In genomic region chr9:47467815-47468214, GRCm38 (mm10) we compare ENCODE assay signal across 24 mouse cellular contexts.
DNase-seq lines count a peak whose midpoint lies in the region; ATAC-seq lines count a peak whose summit lies in the region.
"Had no signal": no experiment of that assay in that cellular context is flagged by ENCODE, and none has a peak within 500 bp of the region (broad histone marks: within the 10 kb centered on the region; RNA-seq: fewer than 3 reads in every experiment).

No protein-coding gene starts in this region.

- ATAC-seq in hindbrain, embryonic 15.5 days (ENCODE audit: low FRiP score, low read depth) = 0 out of 2 replicates have a peak, but pooled peaks have one; percentile 51
- ATAC-seq in neural tube, embryonic 14.5 days (ENCODE audit: low read depth) = no peak; the same call in 1 of the 2 replicates
- ATAC-seq in monocyte, adult 5-6 weeks (replicated peaks; ENCODE audit: insufficient number of reproducible peaks, low FRiP score, low TSS enrichment, poor library complexity, severe bottlenecking) = no peak
- ATAC-seq: activated CD4-positive, CD25-positive, alpha-beta regulatory T cell, adult 4 months; forebrain, embryonic 13.5 days; liver, postnatal 0 days; midbrain, embryonic 16.5 days had no signal

- peak; percentile 55 for DNase-seq in heart, adult 11 months
- DNase-seq in heart, adult 18-20 months = no peak
- DNase-seq in kidney, postnatal 4 days = peak; percentile 15 to 22
- DNase-seq in kidney, postnatal 25 days = no peak
- DNase-seq in urinary bladder, adult 18-20 months (ENCODE audit: low spot score in 2 of 2) = no peak
- DNase-seq: adrenal gland, postnatal 10 days; cerebellum, adult 9-11 months; gastrocnemius, postnatal 14 days; kidney, postnatal 10 days; layer of hippocampus, adult 9-11 months; left cerebral cortex, postnatal 4 days; liver, postnatal 0 days; lung, postnatal 10 days; right cerebral cortex, postnatal 25 days; thymus, postnatal 36 days had no signal

- H3K9me3 ChIP-seq in hindbrain, embryonic 15.5 days = no peaks in the 10 kb centered on the region
- H3K9me3 ChIP-seq in neural tube, embryonic 14.5 days (ENCODE audit: control insufficient read depth, low read length) = no peaks in the 10 kb centered on the region
- H3K9me3 ChIP-seq: embryonic facial prominence, embryonic 10.5 days; forebrain, embryonic 13.5 days had no signal

- H3K36me3 ChIP-seq in hindbrain, embryonic 15.5 days = no peaks in the 10 kb centered on the region
- H3K36me3 ChIP-seq in neural tube, embryonic 14.5 days (ENCODE audit: control insufficient read depth, insufficient read depth, low read length) = no peaks in the 10 kb centered on the region
- H3K36me3 ChIP-seq: embryonic facial prominence, embryonic 10.5 days; G1E had no signal

- H3K27me3 ChIP-seq in hindbrain, embryonic 15.5 days = no peaks in the 10 kb centered on the region
- no peaks in the 10 kb centered on the region for H3K27me3 ChIP-seq in neural tube, embryonic 14.5 days (ENCODE audit: control insufficient read depth, insufficient read depth, low read length)

- H3K4me3 ChIP-seq in hindbrain, embryonic 15.5 days = no peak overlapping the region
- H3K4me3 ChIP-seq in neural tube, embryonic 14.5 days (ENCODE audit: low read depth, low read length) = no peak overlapping the region
- H3K4me3 ChIP-seq: embryonic facial prominence, embryonic 10.5 days; forebrain, embryonic 13.5 days; left cerebral cortex, adult 2 months had no signal

- no peak overlapping the region for H3K9ac ChIP-seq in hindbrain, embryonic 15.5 days
- no peak overlapping the region for H3K9ac ChIP-seq in neural tube, embryonic 14.5 days (replicated peaks; ENCODE audit: low read depth, low read length)
- H3K9ac ChIP-seq: forebrain, embryonic 13.5 days; liver, postnatal 0 days had no signal

- H3K4me1 ChIP-seq in hindbrain, embryonic 15.5 days (replicated peaks) = no peaks in the 10 kb centered on the region; the same call in 1 of the 2 replicates
- H3K4me1 ChIP-seq in neural tube, embryonic 14.5 days (ENCODE audit: control insufficient read depth, insufficient read depth, low read length) = no peaks in the 10 kb centered on the region; the same call in 1 of the 2 replicates
- H3K4me1 ChIP-seq: forebrain, embryonic 13.5 days had no signal

- no peak overlapping the region for H3K4me2 ChIP-seq in hindbrain, embryonic 15.5 days
- H3K4me2 ChIP-seq in neural tube, embryonic 14.5 days (ENCODE audit: low read depth, low read length) = no peak overlapping the region
- H3K4me2 ChIP-seq: forebrain, embryonic 13.5 days had no signal

- 59% methylated on average over 9 of the region's 9 CpGs for WGBS in hindbrain, embryonic 15.5 days
- 28% methylated on average over 9 of the region's 9 CpGs for WGBS in neural tube, embryonic 14.5 days

- H3K27ac ChIP-seq in hindbrain, embryonic 15.5 days (replicated peaks) = peak overlapping the region; percentile 30; the same call in 1 of the 2 replicates
- H3K27ac ChIP-seq in neural tube, embryonic 14.5 days (ENCODE audit: low read depth, low read length) = peak overlapping the region; percentile 28; the same call in 1 of the 2 replicates
- H3K27ac ChIP-seq: embryonic facial prominence, embryonic 10.5 days; forebrain, embryonic 13.5 days; left cerebral cortex, adult 2 months had no signal

Comparison
In these comparisons a context has a peak if more than half of its experiments do, and no peak if none do; other contexts are left out.
1. DNase-seq: peak in heart, adult 11 months (single experiment) and kidney, postnatal 4 days (2 of 2); none in heart, adult 18-20 months (0 of 2), kidney, postnatal 25 days (0 of 2) and urinary bladder, adult 18-20 months (0 of 2).